Mouse (Mus musculus) MEL (cell line): Measurements from ENCODE around the gene S100a5. TPM values are rescaled to one million over a fixed set of nuclear protein-coding genes. Genes with fewer than 3 reads are reported as not detected.

ENCODE experiments used
- DNase-seq: peaks from one replicate; pipeline ENCODE4 v3.0.0; 2011; ENCODE audit warnings: low read depth, low spot score
- H3K27ac ChIP-seq: 2 replicates; pipeline ENCODE4 v1.5.1; 2012; ENCODE audit warnings: low read depth, mild to moderate bottlenecking, control low read depth, low read length, moderate library complexity; ENCODE audit not compliant: control insufficient read depth
- H3K27me3 ChIP-seq, 2 experiments: fragments of 150-350 bp in 1 of 2; sonication (generic) in 1 of 2; 2 replicates each; pipeline ENCODE4 v1.6.1; 2012; ENCODE audit warnings: low read length in 2 of 2, mild to moderate bottlenecking in 2 of 2, improper control_type of control experiment in 1 of 2, moderate library complexity in 1 of 2; ENCODE audit not compliant: insufficient read depth in 2 of 2, control insufficient read depth in 1 of 2
- H3K36me3 ChIP-seq, 2 experiments: 2 replicates each; pipeline ENCODE4 v1.6.1; 2012 to 2014; ENCODE audit warnings: low read length in 2 of 2, improper control_type of control experiment in 1 of 2, inconsistent platforms in 1 of 2, mild to moderate bottlenecking in 1 of 2; ENCODE audit not compliant: insufficient read depth in 2 of 2, control insufficient read depth in 1 of 2
- H3K4me1 ChIP-seq, 2 experiments: fragments of 150-350 bp in 1 of 2; sonication (generic) in 1 of 2; 2 replicates each; pipeline ENCODE4 v1.6.1; 2012; ENCODE audit warnings: low read length in 2 of 2, improper control_type of control experiment in 1 of 2, mild to moderate bottlenecking in 1 of 2; ENCODE audit not compliant: insufficient read depth in 2 of 2, control insufficient read depth in 1 of 2
- H3K4me3 ChIP-seq, 2 experiments: fragments of 150-350 bp in 1 of 2; sonication (generic) in 1 of 2; 2 replicates each; pipeline ENCODE4 v1.5.1; 2012; ENCODE audit warnings: low read depth in 2 of 2, low read length in 2 of 2, mild to moderate bottlenecking in 2 of 2, moderate library complexity in 2 of 2, control low read depth in 1 of 2, improper control_type of control experiment in 1 of 2; ENCODE audit not compliant: control insufficient read depth in 1 of 2, insufficient read depth in 1 of 2
- H3K79me2 ChIP-seq: 2 replicates; pipeline ENCODE4 v1.6.1; 2012; ENCODE audit warnings: mild to moderate bottlenecking, low read length, moderate library complexity; ENCODE audit not compliant: control insufficient read depth, poor library complexity, insufficient read depth
- H3K9ac ChIP-seq: 2 replicates; pipeline ENCODE4 v1.6.1; 2012; ENCODE audit warnings: low read depth, mild to moderate bottlenecking, control low read depth, low read length, moderate library complexity; ENCODE audit not compliant: control insufficient read depth, poor library complexity, severe bottlenecking
- H3K9me3 ChIP-seq: fragments of 150-350 bp; sonication (generic); replicated peaks from 2 replicates; pipeline ENCODE4 v1.6.1; 2012; ENCODE audit warnings: mild to moderate bottlenecking, low read length, improper control_type of control experiment, moderate library complexity; ENCODE audit not compliant: insufficient read depth
- BHLHE40 ChIP-seq: IDR thresholded peaks from 2 replicates; pipeline ENCODE4 v1.6.1; 2012; ENCODE audit warnings: low read depth, mild to moderate bottlenecking, inconsistent platforms, low read length, improper control_type of control experiment, borderline replicate concordance
- CHD1 ChIP-seq: IDR thresholded peaks from 2 replicates; pipeline ENCODE4 v1.6.1; 2012; ENCODE audit warnings: low read depth, mild to moderate bottlenecking, inconsistent platforms, low read length, improper control_type of control experiment
- CHD2 ChIP-seq: IDR thresholded peaks from 2 replicates; pipeline ENCODE4 v1.6.1; 2011; ENCODE audit warnings: low read length, improper control_type of control experiment
- CTCF ChIP-seq, 3 experiments: IDR thresholded peaks in 2 of 3; conservative IDR thresholded peaks in 1 of 3; 2 replicates each; pipeline ENCODE4 v1.5.1; 2011 to 2012; ENCODE audit warnings: low read length in 3 of 3, low read depth in 2 of 3, mild to moderate bottlenecking in 2 of 3, improper control_type of control experiment in 1 of 3, inconsistent platforms in 1 of 3, mixed read lengths in 1 of 3, moderate library complexity in 1 of 3; ENCODE audit not compliant: control insufficient read depth in 1 of 3, insufficient read depth in 1 of 3, poor library complexity in 1 of 3, severe bottlenecking in 1 of 3
- EP300 ChIP-seq, 2 experiments: IDR thresholded peaks; 2 replicates each; pipeline ENCODE4 v1.6.1; 2011; ENCODE audit warnings: improper control_type of control experiment in 2 of 2, low read length in 2 of 2, low read depth in 1 of 2, mild to moderate bottlenecking in 1 of 2
- GABPA ChIP-seq: IDR thresholded peaks from 2 replicates; pipeline ENCODE4 v1.6.1; 2012; ENCODE audit warnings: low read depth, mild to moderate bottlenecking, inconsistent platforms, low read length, improper control_type of control experiment, moderate library complexity
- GATA1 ChIP-seq: IDR thresholded peaks from 2 replicates; pipeline ENCODE4 v1.6.1; 2011; ENCODE audit warnings: low read depth, low read length, improper control_type of control experiment
- MAFK ChIP-seq: IDR thresholded peaks from 2 replicates; pipeline ENCODE4 v1.6.1; 2011; ENCODE audit warnings: low read depth, mild to moderate bottlenecking, low read length, improper control_type of control experiment, borderline replicate concordance
- MAX ChIP-seq: IDR thresholded peaks from 2 replicates; pipeline ENCODE4 v1.6.1; 2011; ENCODE audit warnings: low read length, improper control_type of control experiment
- MYC ChIP-seq: IDR thresholded peaks from 2 replicates; pipeline ENCODE4 v1.6.1; 2011; ENCODE audit warnings: low read depth, mild to moderate bottlenecking, low read length, improper control_type of control experiment, moderate library complexity
- POLR2A ChIP-seq, 2 experiments: IDR thresholded peaks; 2 replicates each; pipeline ENCODE4 v1.6.1; 2011 to 2012; ENCODE audit warnings: low read length in 2 of 2, mild to moderate bottlenecking in 2 of 2, control low read depth in 1 of 2, improper control_type of control experiment in 1 of 2, low read depth in 1 of 2, moderate library complexity in 1 of 2; ENCODE audit not compliant: control insufficient read depth in 1 of 2, insufficient read depth in 1 of 2, poor library complexity in 1 of 2
- POLR2AphosphoS2 ChIP-seq: IDR thresholded peaks from 2 replicates; pipeline ENCODE4 v1.6.1; 2011; ENCODE audit warnings: low read length, improper control_type of control experiment
- RAD21 ChIP-seq: IDR thresholded peaks from 2 replicates; pipeline ENCODE4 v1.6.1; 2011; ENCODE audit warnings: mild to moderate bottlenecking, low read depth, low read length, improper control_type of control experiment
- SIN3A ChIP-seq: IDR thresholded peaks from 2 replicates; pipeline ENCODE4 v1.6.1; 2012; ENCODE audit warnings: low read length, improper control_type of control experiment, inconsistent platforms
- SMC3 ChIP-seq: IDR thresholded peaks from 2 replicates; pipeline ENCODE4 v1.6.1; 2011; ENCODE audit warnings: low read depth, low read length, improper control_type of control experiment
- TAL1 ChIP-seq: IDR thresholded peaks from 2 replicates; pipeline ENCODE4 v1.6.1; 2012; ENCODE audit warnings: mild to moderate bottlenecking, inconsistent platforms, low read length, moderate library complexity, mixed read lengths
- TBP ChIP-seq: IDR thresholded peaks from 2 replicates; pipeline ENCODE4 v1.8.0; 2011; ENCODE audit warnings: low read depth, low read length, improper control_type of control experiment
- TCF12 ChIP-seq: IDR thresholded peaks from 2 replicates; pipeline ENCODE4 v1.6.1; 2014; ENCODE audit warnings: low read depth, mild to moderate bottlenecking, inconsistent platforms, low read length, improper control_type of control experiment, moderate library complexity
- UBTF ChIP-seq: IDR thresholded peaks from 2 replicates; pipeline ENCODE4 v1.6.1; 2012; ENCODE audit warnings: low read depth, mild to moderate bottlenecking, inconsistent platforms, low read length, improper control_type of control experiment, moderate library complexity, borderline replicate concordance; ENCODE audit not compliant: insufficient read depth
- USF1 ChIP-seq: IDR thresholded peaks from 2 replicates; pipeline ENCODE4 v1.6.1; 2014; ENCODE audit warnings: low read depth, mild to moderate bottlenecking, inconsistent platforms, low read length, improper control_type of control experiment, moderate library complexity
- ZC3H11A ChIP-seq: IDR thresholded peaks from 2 replicates; pipeline ENCODE4 v1.6.1; 2012; ENCODE audit warnings: low read depth, mild to moderate bottlenecking, inconsistent platforms, low read length, improper control_type of control experiment
- ZKSCAN1 ChIP-seq: IDR thresholded peaks from 2 replicates; pipeline ENCODE4 v1.6.1; 2012; ENCODE audit warnings: low read depth, mild to moderate bottlenecking, inconsistent platforms, low read length, improper control_type of control experiment, moderate library complexity
- polyA plus RNA-seq, 2 experiments: library from polyadenylated mRNA; stranded (reverse) in 1 of 2; unstranded in 1 of 2; fragments of >175 nt in 1 of 2; fragments of >200 nt in 1 of 2; gene quantifications; 2 replicates each; pipeline versions ENCODE4 v1.2.1 to v1.2.4; 2012; ENCODE audit warnings: low replicate concordance in 2 of 2, low read depth in 1 of 2; ENCODE audit not compliant: insufficient read length in 2 of 2, insufficient read depth in 1 of 2, missing spikeins in 1 of 2
- total RNA-seq: library from RNA; depleted of rRNA; stranded (reverse); fragments of 300-350 nt; gene quantifications from 2 replicates; pipeline ENCODE4 v1.2.3, GENCODE M21; 2012

Gene S100a5
- total and polyA plus RNA-seq, 3 experiments = not detected

GRCm38 (mm10) chr3:90611494-90611893 lies 3.2 kb downstream of the S100a5 start (continued):
- no peak for TF ChIP-seq MAX

- no peaks in the 10 kb centered on the region for H3K79me2 ChIP-seq
- no peak overlapping the region for H3K4me3 ChIP-seq
- H3K27ac ChIP-seq = no peak overlapping the region
- no peak for TF ChIP-seq EP300 (IDR thresholded peaks at IDR 0.05; ENCODE audit: low read depth in 1 of 2, low read length in 2 of 2)
- peak; percentile 6; the same call in 1 of the 2 replicates for TF ChIP-seq SIN3A
- H3K36me3 ChIP-seq = peaks cover 0 to 15% of the 10 kb centered on the region in 2 experiments; a peak in 2 of 4 replicates
- H3K9me3 ChIP-seq = no peaks in the 10 kb centered on the region
- peaks cover 0 to 27% of the 10 kb centered on the region in 2 experiments; a peak in 2 of 4 replicates for H3K4me1 ChIP-seq
- no peak overlapping the region for H3K9ac ChIP-seq
- peak; percentile 70 for DNase-seq
- H3K27me3 ChIP-seq = no peaks in the 10 kb centered on the region
Observed at GRCm38 (mm10) chr3:90612061-90612460, 3.7 kb downstream of the S100a5 start.

GRCm38 (mm10) chr3:90612728-90613291 lies 4.5 kb downstream of the S100a5 start, which contains the start of gene S100a6:
S100a6 (plus strand) TSS chr3:90612882.
- H3K9ac ChIP-seq = 0 out of 2 replicates have a peak within 1 kb of the TSS, but pooled peaks have one; percentile 4
- H3K27ac ChIP-seq = no peak within 1 kb of the TSS
- H3K4me3 ChIP-seq = peak within 1 kb of the TSS; percentile 2 to 21; a peak in 3 of 4 replicates
- no peaks in the 10 kb centered on the region for H3K79me2 ChIP-seq
- TF ChIP-seq TCF12 (no peak), ZC3H11A (no peak), MAX (no peak), TBP (no peak), CHD1 (no peak), RAD21 (peak; percentile 17), TAL1 (no peak), POLR2A (IDR thresholded peaks at IDR 0.05; ENCODE audit: control insufficient read depth in 1 of 2, insufficient read depth in 1 of 2, low read depth in 1 of 2, low read length in 2 of 2, poor library complexity in 1 of 2) (no peak), ZKSCAN1 (no peak), CHD2 (no peak), SIN3A (no peak), POLR2AphosphoS2 (no peak), USF1 (peak; percentile 85), BHLHE40 (peak; percentile 82; the same call in 1 of the 2 replicates), GATA1 (no peak), GABPA (no peak), MYC (no peak), CTCF (IDR thresholded peaks at IDR 0.05 in 2 of 3, conservative IDR thresholded peaks at IDR 0.05 in 1 of 3; ENCODE audit: control insufficient read depth in 1 of 3, insufficient read depth in 1 of 3, low read depth in 2 of 3, low read length in 3 of 3, poor library complexity in 1 of 3, severe bottlenecking in 1 of 3) (peak; percentile 82 to 94 (median 84)), UBTF (no peak), SMC3 (peak; percentile 45), MAFK (no peak)
- H3K4me1 ChIP-seq = peaks cover 0 to 27% of the 10 kb centered on the region in 2 experiments; a peak in 2 of 4 replicates
- DNase-seq = peak; percentile 87
- H3K36me3 ChIP-seq = peaks cover 0 to 15% of the 10 kb centered on the region in 2 experiments; a peak in 2 of 4 replicates
- no peaks in the 10 kb centered on the region for H3K9me3 ChIP-seq
- no peaks in the 10 kb centered on the region for H3K27me3 ChIP-seq
